Mouse (Mus musculus) MEL (cell line): ENCODE measurements around the gene Ss18l2.
A peak's percentile ranks its signal among the peaks of the same experiment; 100 is the strongest.

Experiments
- CHD1 ChIP-seq: IDR thresholded peaks from 2 replicates; pipeline ENCODE4 v1.6.1; 2012; ENCODE audit warnings: low read depth, mild to moderate bottlenecking, inconsistent platforms, low read length, improper control_type of control experiment
- CTCF ChIP-seq, 3 experiments: IDR thresholded peaks in 2 of 3; conservative IDR thresholded peaks in 1 of 3; 2 replicates each; pipeline ENCODE4 v1.5.1; 2011 to 2012; ENCODE audit warnings: low read length in 3 of 3, low read depth in 2 of 3, mild to moderate bottlenecking in 2 of 3, improper control_type of control experiment in 1 of 3, inconsistent platforms in 1 of 3, mixed read lengths in 1 of 3, moderate library complexity in 1 of 3; ENCODE audit not compliant: control insufficient read depth in 1 of 3, insufficient read depth in 1 of 3, poor library complexity in 1 of 3, severe bottlenecking in 1 of 3

GRCm38 (mm10) chr9:121679549-121679948 is 30.6 kb upstream of the Ss18l2 start:
- no peak for TF ChIP-seq CHD1
- peak; percentile 73 to 76 (median 76) for TF ChIP-seq CTCF (IDR thresholded peaks at IDR 0.05 in 2 of 3, conservative IDR thresholded peaks at IDR 0.05 in 1 of 3; ENCODE audit: control insufficient read depth in 1 of 3, insufficient read depth in 1 of 3, low read depth in 2 of 3, low read length in 3 of 3, poor library complexity in 1 of 3, severe bottlenecking in 1 of 3)
